Mouse (Mus musculus): ENCODE measurements at regions not wholly inside any gene's neighbourhood (a gene's known extent, or its start where the extent isn't known, plus 50 kb on each side); places are given as distances from the start of the nearest gene placed in this dataset.

GRCm38 (mm10) chr11:24925135-24925534 lies 847.3 kb downstream of the Bcl11a start:
- no peaks in the 10 kb centered on the region for H3K27me3 ChIP-seq (ENCODE audit: control insufficient read depth, insufficient read depth, low read length)
- H3K9ac ChIP-seq (ENCODE audit: low read depth, low read length) = no peak overlapping the region
- ATAC-seq (replicated peaks; ENCODE audit: insufficient number of reproducible peaks, low FRiP score, low TSS enrichment) = no peak
- H3K36me3 ChIP-seq (ENCODE audit: control insufficient read depth, insufficient read depth, low read length) = no peaks in the 10 kb centered on the region
- no peaks in the 10 kb centered on the region for H3K4me1 ChIP-seq (ENCODE audit: control insufficient read depth, insufficient read depth, low read length)
- no peak overlapping the region for H3K4me3 ChIP-seq (ENCODE audit: low read depth, low read length)
- H3K27ac ChIP-seq (ENCODE audit: low read depth, low read length) = no peak overlapping the region
- H3K9me3 ChIP-seq (replicated peaks; ENCODE audit: control insufficient read depth, low read length) = no peaks in the 10 kb centered on the region
- H3K4me2 ChIP-seq = no peak overlapping the region

GRCm38 (mm10) chr11:24943646-24944045 lies 865.8 kb downstream of the Bcl11a start:
- Histone ChIP-seq H3K27me3 (ENCODE audit: control insufficient read depth, insufficient read depth, low read length) (no peaks in the 10 kb centered on the region), H3K36me3 (ENCODE audit: control insufficient read depth, insufficient read depth, low read length) (no peaks in the 10 kb centered on the region), H3K4me2 (no peak overlapping the region), H3K9me3 (replicated peaks; ENCODE audit: control insufficient read depth, low read length) (no peaks in the 10 kb centered on the region), H3K4me1 (ENCODE audit: control insufficient read depth, insufficient read depth, low read length) (no peaks in the 10 kb centered on the region), H3K27ac (ENCODE audit: low read depth, low read length) (no peak overlapping the region), H3K4me3 (ENCODE audit: low read depth, low read length) (no peak overlapping the region), H3K9ac (ENCODE audit: low read depth, low read length) (no peak overlapping the region)
- ATAC-seq (replicated peaks; ENCODE audit: insufficient number of reproducible peaks, low FRiP score, low TSS enrichment) = no peak

GRCm38 (mm10) chr11:24951161-24951560 lies 873.3 kb downstream of the Bcl11a start:
- no peak for ATAC-seq (replicated peaks; ENCODE audit: insufficient number of reproducible peaks, low FRiP score, low TSS enrichment)
- Histone ChIP-seq H3K27me3 (ENCODE audit: control insufficient read depth, insufficient read depth, low read length) (no peaks in the 10 kb centered on the region), H3K27ac (ENCODE audit: low read depth, low read length) (no peak overlapping the region), H3K9ac (ENCODE audit: low read depth, low read length) (no peak overlapping the region), H3K4me2 (no peak overlapping the region), H3K4me1 (ENCODE audit: control insufficient read depth, insufficient read depth, low read length) (no peaks in the 10 kb centered on the region), H3K9me3 (replicated peaks; ENCODE audit: control insufficient read depth, low read length) (no peaks in the 10 kb centered on the region), H3K36me3 (ENCODE audit: control insufficient read depth, insufficient read depth, low read length) (no peaks in the 10 kb centered on the region), H3K4me3 (ENCODE audit: low read depth, low read length) (no peak overlapping the region)
- WGBS (ENCODE audit: insufficient replicate concordance) = 71% methylated on average over 1 of the region's 1 CpGs

GRCm38 (mm10) chr11:24972359-24972758 lies 894.5 kb downstream of the Bcl11a start:
- Histone ChIP-seq H3K4me2 (no peak overlapping the region), H3K9me3 (replicated peaks; ENCODE audit: control insufficient read depth, low read length) (no peaks in the 10 kb centered on the region), H3K27ac (ENCODE audit: low read depth, low read length) (no peak overlapping the region), H3K4me3 (ENCODE audit: low read depth, low read length) (no peak overlapping the region), H3K4me1 (ENCODE audit: control insufficient read depth, insufficient read depth, low read length) (no peaks in the 10 kb centered on the region), H3K9ac (ENCODE audit: low read depth, low read length) (no peak overlapping the region), H3K36me3 (ENCODE audit: control insufficient read depth, insufficient read depth, low read length) (no peaks in the 10 kb centered on the region), H3K27me3 (ENCODE audit: control insufficient read depth, insufficient read depth, low read length) (no peaks in the 10 kb centered on the region)
- WGBS (ENCODE audit: insufficient replicate concordance) = 68% methylated on average over 2 of the region's 2 CpGs
- no peak for ATAC-seq (replicated peaks; ENCODE audit: insufficient number of reproducible peaks, low FRiP score, low TSS enrichment)

- Histone ChIP-seq H3K36me3 (ENCODE audit: control insufficient read depth, insufficient read depth, low read length) (no peaks in the 10 kb centered on the region), H3K9ac (ENCODE audit: low read depth, low read length) (no peak overlapping the region), H3K27me3 (ENCODE audit: control insufficient read depth, insufficient read depth, low read length) (no peaks in the 10 kb centered on the region), H3K4me3 (ENCODE audit: low read depth, low read length) (no peak overlapping the region), H3K27ac (ENCODE audit: low read depth, low read length) (no peak overlapping the region), H3K9me3 (replicated peaks; ENCODE audit: control insufficient read depth, low read length) (no peaks in the 10 kb centered on the region), H3K4me2 (no peak overlapping the region), H3K4me1 (ENCODE audit: control insufficient read depth, insufficient read depth, low read length) (peaks cover 3% of the 10 kb centered on the region; the same call in 1 of the 2 replicates)
- WGBS (ENCODE audit: insufficient replicate concordance) = 79% methylated on average over 9 of the region's 9 CpGs
- no peak for ATAC-seq (replicated peaks; ENCODE audit: insufficient number of reproducible peaks, low FRiP score, low TSS enrichment)
These were observed 902.4 kb downstream of the Bcl11a start for GRCm38 (mm10) chr11:24980193-24980665.

DNA sequence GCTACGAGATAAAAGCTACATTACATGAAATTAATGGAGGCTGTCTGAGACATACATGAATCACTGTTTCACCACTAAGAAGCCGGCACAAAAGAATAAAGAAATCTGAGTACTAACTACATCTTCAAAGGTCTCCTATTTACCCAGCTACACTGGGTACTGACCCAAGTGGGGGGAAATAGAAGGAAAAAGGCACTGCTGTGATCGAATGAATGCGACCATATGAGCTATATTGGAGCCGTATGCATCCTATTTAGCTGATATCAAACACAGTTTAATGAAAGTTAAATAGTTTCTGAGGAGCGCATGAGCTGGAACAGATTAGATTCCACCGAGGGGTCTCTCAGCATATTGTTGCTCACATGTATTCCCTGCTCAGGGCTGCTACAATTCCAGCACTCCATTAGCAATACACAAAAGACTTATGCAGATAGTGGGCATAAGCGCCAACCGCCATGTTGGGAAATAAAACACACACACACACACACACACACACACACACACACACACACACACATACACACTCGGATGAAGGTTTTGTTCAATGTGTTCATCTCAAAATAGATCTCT lies 905.3 kb downstream of the Bcl11a start:
- Histone ChIP-seq H3K4me2 (no peak overlapping the region), H3K4me1 (ENCODE audit: control insufficient read depth, insufficient read depth, low read length) (peaks cover 3% of the 10 kb centered on the region; the same call in 1 of the 2 replicates), H3K27ac (ENCODE audit: low read depth, low read length) (no peak overlapping the region), H3K9me3 (replicated peaks; ENCODE audit: control insufficient read depth, low read length) (no peaks in the 10 kb centered on the region), H3K4me3 (ENCODE audit: low read depth, low read length) (no peak overlapping the region), H3K36me3 (ENCODE audit: control insufficient read depth, insufficient read depth, low read length) (no peaks in the 10 kb centered on the region), H3K9ac (ENCODE audit: low read depth, low read length) (no peak overlapping the region), H3K27me3 (ENCODE audit: control insufficient read depth, insufficient read depth, low read length) (no peaks in the 10 kb centered on the region)
- no peak for ATAC-seq (replicated peaks; ENCODE audit: insufficient number of reproducible peaks, low FRiP score, low TSS enrichment)
- 81% methylated on average over 10 of the region's 10 CpGs for WGBS (ENCODE audit: insufficient replicate concordance)

GRCm38 (mm10) chr11:25005491-25005890 lies 927.6 kb downstream of the Bcl11a start:
- no peaks in the 10 kb centered on the region for H3K9me3 ChIP-seq (replicated peaks; ENCODE audit: control insufficient read depth, low read length)
- H3K4me3 ChIP-seq (ENCODE audit: low read depth, low read length) = no peak overlapping the region
- no peaks in the 10 kb centered on the region for H3K27me3 ChIP-seq (ENCODE audit: control insufficient read depth, insufficient read depth, low read length)
- no peak overlapping the region for H3K4me2 ChIP-seq
- no peak for ATAC-seq (replicated peaks; ENCODE audit: insufficient number of reproducible peaks, low FRiP score, low TSS enrichment)
- H3K4me1 ChIP-seq (ENCODE audit: control insufficient read depth, insufficient read depth, low read length) = peaks cover 11% of the 10 kb centered on the region
- H3K36me3 ChIP-seq (ENCODE audit: control insufficient read depth, insufficient read depth, low read length) = no peaks in the 10 kb centered on the region
- no peak overlapping the region for H3K9ac ChIP-seq (ENCODE audit: low read depth, low read length)
- no peak overlapping the region for H3K27ac ChIP-seq (ENCODE audit: low read depth, low read length)
- WGBS (ENCODE audit: insufficient replicate concordance) = 26% methylated on average over 5 of the region's 5 CpGs

DNA sequence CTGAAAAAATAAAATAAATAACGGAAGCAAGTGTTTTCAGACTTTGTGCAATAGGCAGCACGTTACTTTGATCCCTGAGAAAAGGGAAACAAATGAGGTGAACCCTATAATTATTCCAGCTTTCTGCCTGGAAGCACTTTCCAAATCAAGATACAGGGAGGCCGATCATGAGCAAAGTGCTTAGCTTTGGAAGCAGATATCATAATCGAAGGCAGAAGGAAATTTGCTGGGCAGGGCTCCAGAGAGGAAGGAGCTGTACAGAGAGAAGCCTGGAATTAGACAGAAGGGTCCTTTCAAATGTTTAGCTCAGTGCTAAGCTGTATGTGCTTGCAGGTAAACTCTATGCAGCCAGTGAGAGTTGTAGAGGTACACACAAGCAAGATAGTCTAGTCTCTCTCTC lies 948.9 kb downstream of the Bcl11a start:
- Histone ChIP-seq H3K4me1 (ENCODE audit: control insufficient read depth, insufficient read depth, low read length) (no peaks in the 10 kb centered on the region), H3K9me3 (replicated peaks; ENCODE audit: control insufficient read depth, low read length) (no peaks in the 10 kb centered on the region), H3K4me2 (no peak overlapping the region), H3K36me3 (ENCODE audit: control insufficient read depth, insufficient read depth, low read length) (no peaks in the 10 kb centered on the region), H3K27me3 (ENCODE audit: control insufficient read depth, insufficient read depth, low read length) (no peaks in the 10 kb centered on the region), H3K9ac (ENCODE audit: low read depth, low read length) (no peak overlapping the region), H3K27ac (ENCODE audit: low read depth, low read length) (no peak overlapping the region), H3K4me3 (ENCODE audit: low read depth, low read length) (no peak overlapping the region)
- ATAC-seq (replicated peaks; ENCODE audit: insufficient number of reproducible peaks, low FRiP score, low TSS enrichment) = no peak
- WGBS (ENCODE audit: insufficient replicate concordance) = 65% methylated on average over 4 of the region's 4 CpGs

DNA sequence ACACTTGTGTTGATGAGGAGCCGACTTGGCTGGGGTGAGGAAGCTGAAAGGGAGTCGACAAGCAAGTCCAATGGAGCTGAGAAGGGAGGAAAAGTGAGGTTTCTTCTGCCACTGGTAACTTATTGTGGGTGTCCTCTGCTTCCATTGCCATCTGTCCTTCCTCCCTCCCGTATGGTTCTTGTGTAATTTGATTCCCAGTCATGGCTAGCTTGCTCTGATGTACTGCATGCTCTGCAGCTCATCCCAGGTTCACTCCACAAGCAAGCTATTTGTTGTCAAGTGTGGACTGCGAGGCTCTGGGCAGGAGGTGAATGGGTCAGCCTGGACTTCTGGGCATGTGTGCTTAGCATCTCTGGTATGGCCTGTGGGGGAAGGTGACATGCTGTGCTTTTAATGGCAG lies 963.1 kb downstream of the Bcl11a start:
- H3K27ac ChIP-seq (ENCODE audit: low read depth, low read length) = no peak overlapping the region
- no peak overlapping the region for H3K4me2 ChIP-seq
- no peaks in the 10 kb centered on the region for H3K4me1 ChIP-seq (ENCODE audit: control insufficient read depth, insufficient read depth, low read length)
- H3K36me3 ChIP-seq (ENCODE audit: control insufficient read depth, insufficient read depth, low read length) = no peaks in the 10 kb centered on the region
- no peak overlapping the region for H3K9ac ChIP-seq (ENCODE audit: low read depth, low read length)
- no peak for ATAC-seq (replicated peaks; ENCODE audit: insufficient number of reproducible peaks, low FRiP score, low TSS enrichment)
- WGBS (ENCODE audit: insufficient replicate concordance) = 38% methylated on average over 4 of the region's 4 CpGs
- H3K4me3 ChIP-seq (ENCODE audit: low read depth, low read length) = no peak overlapping the region
- H3K9me3 ChIP-seq (replicated peaks; ENCODE audit: control insufficient read depth, low read length) = no peaks in the 10 kb centered on the region
- no peaks in the 10 kb centered on the region for H3K27me3 ChIP-seq (ENCODE audit: control insufficient read depth, insufficient read depth, low read length)
